Mouse (Mus musculus) hindbrain, embryonic 13.5 days (tissue): ENCODE results near the gene Gse1. TPM values are rescaled to one million over a fixed set of nuclear protein-coding genes. Genes with fewer than 3 reads are reported as not detected.

ENCODE experiments used
- ATAC-seq: fragments of 200-750 bp; cut with Nextera tagmentation; 2 replicates; pipeline ENCODE4 v1.8.0; 2017; ENCODE audit warnings: moderate TSS enrichment; ENCODE audit not compliant: low FRiP score
- H3K27ac ChIP-seq: fragments of 300-500 bp; sonication (generic); 2 replicates; pipeline ENCODE4 v1.5.1; 2015; ENCODE audit warnings: inconsistent platforms, mild to moderate bottlenecking, moderate library complexity
- H3K27me3 ChIP-seq: fragments of 300-500 bp; sonication (generic); 2 replicates; pipeline ENCODE4 v1.6.1; 2015; ENCODE audit warnings: mild to moderate bottlenecking, inconsistent platforms
- H3K36me3 ChIP-seq: fragments of 300-500 bp; sonication (generic); 2 replicates; pipeline ENCODE4 v1.6.1; 2015; ENCODE audit warnings: mild to moderate bottlenecking, inconsistent platforms
- H3K4me1 ChIP-seq: fragments of 300-500 bp; sonication (generic); replicated peaks from 2 replicates; pipeline ENCODE4 v1.6.1; 2015; ENCODE audit warnings: inconsistent platforms
- H3K4me2 ChIP-seq: fragments of 300-500 bp; sonication (generic); 2 replicates; pipeline ENCODE4 v1.6.1; 2015; ENCODE audit warnings: inconsistent platforms, mild to moderate bottlenecking, moderate library complexity
- H3K4me3 ChIP-seq: fragments of 300-500 bp; sonication (generic); 2 replicates; pipeline ENCODE4 v1.5.1; 2015; ENCODE audit warnings: mild to moderate bottlenecking, inconsistent platforms
- H3K9ac ChIP-seq: fragments of 300-500 bp; sonication (generic); 2 replicates; pipeline ENCODE4 v1.6.1; 2015; ENCODE audit warnings: mild to moderate bottlenecking, inconsistent platforms
- H3K9me3 ChIP-seq: fragments of 300-500 bp; sonication (generic); 2 replicates; pipeline ENCODE4 v1.6.1; 2016; ENCODE audit warnings: inconsistent platforms
- WGBS: fragments of 180-500 bp; shearing (Covaris S2); methylation state at CpG from one replicate; pipeline ENCODE4 v1.1.7; 2015; 5-methylcytosine and 5-hydroxymethylcytosine counted together
- polyA plus RNA-seq: library from polyadenylated mRNA; unstranded; fragments of >200 nt; fragmentation: Nextera tagmentation; extraction: Ambion mirVana; gene quantifications from 2 replicates; pipeline ENCODE4 v1.2.1, GENCODE M21; 2015

Gse1 gene
- polyA plus RNA-seq, 1 experiment from 2014 or later, result 22.1 TPM

DNA sequence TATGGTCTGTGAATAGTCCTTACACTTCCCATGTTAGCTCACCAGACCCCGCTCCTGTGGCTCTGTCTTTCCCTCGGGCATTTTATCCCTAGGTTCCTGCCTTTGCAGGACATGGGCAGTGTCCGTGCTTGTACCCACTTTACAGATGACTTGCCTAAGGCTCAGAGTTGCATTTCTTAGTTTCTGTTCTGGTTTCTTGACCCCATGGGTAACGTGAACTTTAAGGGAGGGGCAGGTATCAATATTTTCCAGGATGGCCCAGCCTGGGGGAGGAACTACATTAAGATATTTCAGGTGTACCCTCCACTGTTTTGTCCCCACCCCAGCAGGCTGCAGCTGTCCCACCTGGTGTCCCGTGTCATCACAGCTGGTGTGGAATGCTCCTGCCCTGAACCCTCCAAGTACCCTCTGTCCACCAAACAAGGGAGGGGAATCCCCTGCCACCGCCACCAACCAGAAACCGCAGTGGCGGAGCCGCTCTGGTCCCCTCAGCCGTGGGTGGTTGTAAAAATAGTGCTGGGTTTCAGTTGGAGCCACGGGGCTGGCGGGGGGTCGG is 36.2 kb downstream of the Gse1 start:
- H3K4me1 ChIP-seq, result peaks cover 72% of the 10 kb centered on the region
- no peak overlapping the region for H3K9ac ChIP-seq
- WGBS, result 27% methylated on average over 13 of the region's 13 CpGs
- peak overlapping the region; percentile 25; the same call in 1 of the 2 replicates for H3K4me2 ChIP-seq
- peaks cover 16% of the 10 kb centered on the region; the same call in 1 of the 2 replicates for H3K27me3 ChIP-seq
- peak; percentile 15 for ATAC-seq
- H3K9me3 ChIP-seq, result no peaks in the 10 kb centered on the region
- H3K27ac ChIP-seq, result peak overlapping the region; percentile 82
- no peak overlapping the region for H3K4me3 ChIP-seq
- H3K36me3 ChIP-seq, result no peaks in the 10 kb centered on the region

DNA sequence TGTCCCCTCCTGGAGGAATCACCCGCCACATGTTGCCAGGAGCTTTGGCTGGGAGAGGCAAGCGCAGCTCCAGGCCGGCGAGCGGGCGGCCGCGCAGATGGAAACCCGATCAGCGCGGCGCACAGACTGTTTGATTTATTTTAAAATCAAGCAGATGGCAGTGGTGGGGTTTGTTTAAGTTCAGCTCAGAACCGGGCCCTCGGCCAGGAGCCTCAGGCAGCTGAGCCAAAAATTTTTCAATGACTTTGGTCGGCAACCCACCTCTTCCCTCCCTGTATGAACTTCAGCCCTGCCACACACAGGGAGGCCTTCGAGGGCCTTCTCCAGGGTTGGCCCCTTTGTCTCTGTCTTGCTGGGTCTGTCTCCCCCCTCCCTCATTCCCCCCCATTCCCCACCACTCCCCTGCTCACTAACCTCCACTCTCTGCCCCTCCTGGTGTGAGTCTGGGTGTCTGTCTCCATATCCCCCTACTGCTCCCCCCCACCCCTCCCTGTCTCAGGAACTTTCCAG is 36.7 kb downstream of the Gse1 start:
- peak overlapping the region; percentile 82 for H3K27ac ChIP-seq
- peak overlapping the region; percentile 25; the same call in 1 of the 2 replicates for H3K4me2 ChIP-seq
- no peaks in the 10 kb centered on the region for H3K36me3 ChIP-seq
- H3K9me3 ChIP-seq, result no peaks in the 10 kb centered on the region
- WGBS, result 5% methylated on average over 16 of the region's 16 CpGs
- H3K9ac ChIP-seq, result no peak overlapping the region
- ATAC-seq, result peak; percentile 77
- H3K4me1 ChIP-seq, result peaks cover 75% of the 10 kb centered on the region
- no peak overlapping the region for H3K4me3 ChIP-seq
- peaks cover 16% of the 10 kb centered on the region; the same call in 1 of the 2 replicates for H3K27me3 ChIP-seq

DNA sequence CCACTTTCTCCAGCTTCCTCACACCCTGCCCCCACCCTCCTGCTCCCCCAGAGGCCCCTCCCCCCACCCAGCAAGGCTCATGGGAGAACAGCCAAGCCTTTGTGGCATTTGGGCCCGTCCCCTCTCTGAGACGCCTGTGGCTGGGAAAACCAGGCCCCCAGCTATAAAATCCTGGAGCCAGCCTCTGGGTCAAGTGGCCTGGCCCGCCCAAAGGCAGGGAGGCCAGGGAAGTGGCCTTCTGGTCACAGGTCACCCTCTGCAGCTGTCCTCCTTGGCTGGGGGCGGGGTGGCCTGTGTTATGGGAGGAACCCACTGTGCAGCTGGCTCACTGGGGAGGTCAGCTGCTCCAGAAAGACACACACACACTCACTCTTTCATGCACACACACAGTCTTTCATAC is 37.2 kb downstream of the Gse1 start:
- Histone ChIP-seq H3K4me3 (no peak overlapping the region), H3K9me3 (no peaks in the 10 kb centered on the region), H3K4me2 (no peak overlapping the region), H3K4me1 (peaks cover 76% of the 10 kb centered on the region), H3K9ac (no peak overlapping the region; the same call in 1 of the 2 replicates), H3K27ac (peak overlapping the region; percentile 82), H3K27me3 (peaks cover 16% of the 10 kb centered on the region; the same call in 1 of the 2 replicates), H3K36me3 (no peaks in the 10 kb centered on the region)
- ATAC-seq, result peak; percentile 40
- 4% methylated on average over 4 of the region's 4 CpGs for WGBS

DNA sequence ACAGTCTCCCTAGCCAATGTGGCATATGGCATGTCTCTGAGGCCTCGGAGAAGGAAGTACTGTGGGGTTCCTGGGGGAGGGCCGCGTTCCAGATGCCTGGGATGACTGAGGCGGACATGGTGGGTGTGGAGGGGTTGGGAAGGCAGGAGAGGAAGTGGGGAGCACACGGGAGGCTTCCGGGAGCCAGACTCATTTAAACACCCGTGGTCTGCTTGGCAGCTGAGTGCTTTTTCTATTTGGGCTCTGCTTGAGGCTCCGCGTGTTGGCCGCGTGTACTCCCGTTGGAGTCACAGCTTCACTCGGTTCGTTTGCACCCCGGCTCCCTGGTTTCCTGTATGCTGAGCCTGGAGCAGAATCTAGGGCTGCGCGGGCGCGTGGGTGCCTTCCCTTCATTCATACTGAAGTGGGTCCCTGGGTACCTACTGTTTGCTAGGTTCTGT is 40.3 kb downstream of the Gse1 start:
- Histone ChIP-seq H3K27me3 (peaks cover 5% of the 10 kb centered on the region; the same call in 1 of the 2 replicates), H3K9me3 (no peaks in the 10 kb centered on the region), H3K9ac (no peak overlapping the region), H3K27ac (peak overlapping the region; percentile 61), H3K4me2 (no peak overlapping the region), H3K36me3 (no peaks in the 10 kb centered on the region), H3K4me1 (peaks cover 67% of the 10 kb centered on the region), H3K4me3 (no peak overlapping the region)
- WGBS, result 69% methylated on average over 19 of the region's 19 CpGs
- ATAC-seq, result no peak

DNA sequence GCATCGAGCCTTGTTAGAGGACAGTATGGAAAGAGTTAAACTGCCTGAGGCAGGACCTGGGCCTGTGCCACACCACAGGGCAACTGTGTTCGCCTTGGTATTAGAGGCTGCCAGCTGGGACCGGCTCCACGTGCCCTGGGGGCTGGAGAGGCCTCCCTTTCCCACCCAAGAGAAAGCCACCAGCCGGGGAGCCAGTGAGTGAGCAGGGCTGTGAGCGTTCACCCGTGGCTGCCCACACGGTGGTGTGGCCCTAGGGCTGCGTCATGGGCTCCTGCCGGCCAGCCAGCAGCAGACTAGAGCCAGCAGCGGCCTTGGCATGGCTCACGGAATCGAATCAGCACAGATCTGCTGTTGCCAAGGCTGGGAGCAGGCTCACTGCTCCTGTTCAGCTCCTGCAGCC is 42.2 kb downstream of the Gse1 start:
- Histone ChIP-seq H3K27ac (peak overlapping the region; percentile 62), H3K36me3 (no peaks in the 10 kb centered on the region), H3K27me3 (0 out of 2 replicates have a peak, but pooled peaks cover 8% of the 10 kb centered on the region), H3K9ac (0 out of 2 replicates have a peak overlapping the region, but pooled peaks have one; percentile 24), H3K4me1 (peaks cover 56% of the 10 kb centered on the region), H3K9me3 (no peaks in the 10 kb centered on the region), H3K4me3 (no peak overlapping the region), H3K4me2 (no peak overlapping the region)
- 49% methylated on average over 13 of the region's 13 CpGs for WGBS
- peak; percentile 16; the same call in 1 of the 2 replicates for ATAC-seq

DNA sequence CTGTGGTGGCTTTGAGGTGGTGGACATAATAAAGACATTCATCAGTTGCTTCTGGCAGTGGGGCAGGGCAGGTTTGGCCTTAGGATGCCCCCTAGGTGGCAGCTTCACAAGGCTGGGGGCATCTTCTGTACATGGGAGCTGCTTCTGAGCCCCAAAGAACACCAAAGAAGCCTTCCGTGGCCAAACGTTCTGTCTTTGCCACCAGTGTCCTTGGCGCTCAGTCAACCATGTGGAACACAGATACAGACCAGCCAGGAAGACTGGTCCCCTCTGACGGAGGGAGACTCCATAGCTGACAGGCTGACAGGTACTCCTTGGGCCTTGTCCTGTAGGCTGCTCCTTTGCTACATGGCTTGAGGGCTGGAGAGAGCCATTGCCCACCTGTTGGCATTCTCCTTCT is 45.2 kb downstream of the Gse1 start:
- Histone ChIP-seq H3K36me3 (no peaks in the 10 kb centered on the region), H3K4me3 (no peak overlapping the region), H3K4me2 (no peak overlapping the region), H3K9ac (no peak overlapping the region), H3K27ac (no peak overlapping the region), H3K27me3 (peaks cover 24% of the 10 kb centered on the region), H3K4me1 (peaks cover 59% of the 10 kb centered on the region), H3K9me3 (no peaks in the 10 kb centered on the region)
- 87% methylated on average over 4 of the region's 4 CpGs for WGBS
- no peak for ATAC-seq

DNA sequence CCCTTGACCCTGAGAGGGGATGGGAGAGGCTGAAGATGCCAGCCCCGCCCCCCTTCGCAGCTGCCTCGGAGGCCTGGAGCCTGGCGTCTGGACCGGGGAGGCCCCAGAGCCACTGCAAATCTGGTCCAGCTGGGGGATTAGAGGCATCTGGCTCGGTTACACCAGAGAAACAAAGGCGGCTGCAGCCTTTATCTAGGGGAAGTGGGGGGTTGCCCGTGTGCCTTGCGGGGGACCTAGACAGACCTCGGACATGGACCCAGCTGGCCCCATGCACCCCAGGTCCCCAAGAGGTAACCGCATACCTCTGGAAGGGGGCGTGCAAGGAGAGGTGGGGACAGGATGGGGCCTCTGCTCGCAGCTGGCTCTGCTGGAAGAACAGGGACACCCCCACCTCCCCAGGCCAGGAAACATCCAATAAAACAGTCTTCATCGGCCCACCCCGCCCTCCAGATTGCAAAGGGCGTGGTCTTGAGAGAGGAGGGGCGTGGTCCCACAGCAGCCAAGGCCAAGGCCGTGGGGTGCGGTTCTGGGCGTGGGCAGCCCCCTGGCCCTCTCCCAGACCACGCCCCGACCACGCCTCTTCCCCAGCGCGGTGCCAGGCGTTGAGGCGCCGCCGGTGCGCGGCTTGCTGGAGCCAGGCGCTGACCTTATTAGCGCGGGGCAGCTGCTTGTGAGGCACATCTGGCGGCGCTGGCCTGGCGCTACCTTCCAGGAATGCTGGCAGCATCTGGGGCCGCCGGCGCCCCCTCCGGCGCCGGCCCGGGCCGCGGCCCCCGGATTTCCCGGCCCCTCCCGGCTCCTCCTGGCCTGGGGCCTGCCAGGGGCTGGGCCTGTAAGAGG is 48.0 kb downstream of the Gse1 start:
- H3K4me1 ChIP-seq, result peaks cover 45% of the 10 kb centered on the region
- H3K36me3 ChIP-seq, result no peaks in the 10 kb centered on the region
- peaks cover 37% of the 10 kb centered on the region for H3K27me3 ChIP-seq
- peak overlapping the region; percentile 35 for H3K4me3 ChIP-seq
- peak; percentile 62 for ATAC-seq
- H3K9ac ChIP-seq, result peak overlapping the region; percentile 70
- H3K27ac ChIP-seq, result peak overlapping the region; percentile 82
- 1% methylated on average over 49 of the region's 49 CpGs for WGBS
- no peaks in the 10 kb centered on the region for H3K9me3 ChIP-seq
- H3K4me2 ChIP-seq, result peak overlapping the region; percentile 66

DNA sequence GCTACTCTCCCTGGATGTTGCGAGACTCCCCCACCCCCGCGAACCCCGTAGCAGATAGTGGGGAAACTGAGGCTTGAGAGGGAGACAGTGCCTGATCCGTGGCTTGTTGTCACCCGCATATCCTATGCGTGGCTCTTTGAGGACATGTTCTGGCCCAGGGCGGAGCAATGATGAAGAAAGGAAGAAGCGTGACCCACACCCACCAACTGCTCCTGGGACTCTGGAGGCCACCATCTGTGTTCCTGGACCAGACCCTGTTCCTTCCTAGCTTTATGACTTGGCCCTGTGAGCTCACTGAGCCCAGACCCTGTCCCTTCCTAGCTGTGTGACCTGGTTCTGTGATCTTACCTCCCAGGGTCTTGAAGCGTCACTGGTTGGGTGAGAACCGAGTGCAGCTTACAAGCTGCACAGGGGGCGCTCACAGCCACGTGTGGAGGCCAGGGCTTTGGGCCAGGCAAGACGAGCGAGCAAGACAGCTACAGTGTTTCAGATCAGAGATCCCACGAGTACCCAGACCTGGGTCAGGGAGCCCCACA is 48.7 kb downstream of the Gse1 start:
- H3K4me2 ChIP-seq, result peak overlapping the region; percentile 66
- peak overlapping the region; percentile 70 for H3K9ac ChIP-seq
- H3K27ac ChIP-seq, result peak overlapping the region; percentile 82; the same call in 1 of the 2 replicates
- WGBS, result 11% methylated on average over 16 of the region's 16 CpGs
- H3K9me3 ChIP-seq, result no peaks in the 10 kb centered on the region
- H3K36me3 ChIP-seq, result no peaks in the 10 kb centered on the region
- H3K4me3 ChIP-seq, result peak overlapping the region; percentile 35
- peaks cover 50% of the 10 kb centered on the region for H3K4me1 ChIP-seq
- ATAC-seq, result 0 out of 2 replicates have a peak, but pooled peaks have one; percentile 4
- peaks cover 37% of the 10 kb centered on the region for H3K27me3 ChIP-seq

DNA sequence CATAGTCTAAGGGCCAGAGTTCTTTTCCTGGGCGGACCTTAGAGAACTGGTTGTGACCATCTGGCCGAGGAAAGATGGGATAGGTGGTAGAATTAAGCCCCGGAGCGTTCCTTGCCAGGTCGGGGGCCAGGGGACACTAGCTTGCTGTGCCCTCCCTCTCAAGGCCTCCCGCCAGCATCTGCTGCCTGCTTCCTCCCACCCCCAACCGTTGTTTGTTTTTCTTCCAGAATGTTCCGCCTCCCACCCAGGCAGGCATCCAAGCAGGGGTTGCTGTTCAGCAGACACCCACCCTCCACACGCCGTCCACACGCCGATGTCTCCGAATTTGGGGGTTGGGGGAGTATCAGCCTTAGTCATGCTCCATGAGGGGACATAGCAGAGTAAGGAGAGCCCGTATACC is 49.8 kb downstream of the Gse1 start:
- Histone ChIP-seq H3K4me2 (no peak overlapping the region), H3K36me3 (no peaks in the 10 kb centered on the region), H3K9me3 (no peaks in the 10 kb centered on the region), H3K27ac (no peak overlapping the region), H3K27me3 (peaks cover 37% of the 10 kb centered on the region), H3K4me1 (peaks cover 58% of the 10 kb centered on the region), H3K4me3 (no peak overlapping the region), H3K9ac (no peak overlapping the region)
- no peak for ATAC-seq
- WGBS, result 75% methylated on average over 14 of the region's 14 CpGs

DNA sequence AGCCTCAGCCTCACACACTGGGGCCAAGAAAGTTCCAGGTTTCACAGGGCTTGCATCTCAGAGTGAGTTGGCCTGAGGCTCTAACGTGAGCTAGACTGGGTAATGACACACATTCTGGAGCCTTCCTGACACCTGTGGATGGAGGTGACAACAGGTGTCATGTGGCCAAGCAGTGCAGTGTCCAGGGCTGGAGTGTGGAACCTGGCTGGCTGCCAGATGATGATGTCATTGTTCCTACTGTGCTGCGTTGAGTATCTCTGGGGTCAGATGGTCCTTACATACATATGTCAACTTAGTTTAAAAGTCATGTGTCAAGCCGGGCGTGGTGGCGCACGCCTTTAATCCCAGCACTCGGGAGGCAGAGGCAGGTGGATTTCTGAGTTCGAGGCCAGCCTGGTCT is 51.2 kb downstream of the Gse1 start:
- Histone ChIP-seq H3K27me3 (peaks cover 31% of the 10 kb centered on the region), H3K4me3 (no peak overlapping the region), H3K9ac (no peak overlapping the region), H3K36me3 (no peaks in the 10 kb centered on the region), H3K4me1 (peaks cover 72% of the 10 kb centered on the region), H3K27ac (no peak overlapping the region), H3K9me3 (no peaks in the 10 kb centered on the region), H3K4me2 (no peak overlapping the region)
- 91% methylated on average over 8 of the region's 8 CpGs for WGBS
- no peak for ATAC-seq

DNA sequence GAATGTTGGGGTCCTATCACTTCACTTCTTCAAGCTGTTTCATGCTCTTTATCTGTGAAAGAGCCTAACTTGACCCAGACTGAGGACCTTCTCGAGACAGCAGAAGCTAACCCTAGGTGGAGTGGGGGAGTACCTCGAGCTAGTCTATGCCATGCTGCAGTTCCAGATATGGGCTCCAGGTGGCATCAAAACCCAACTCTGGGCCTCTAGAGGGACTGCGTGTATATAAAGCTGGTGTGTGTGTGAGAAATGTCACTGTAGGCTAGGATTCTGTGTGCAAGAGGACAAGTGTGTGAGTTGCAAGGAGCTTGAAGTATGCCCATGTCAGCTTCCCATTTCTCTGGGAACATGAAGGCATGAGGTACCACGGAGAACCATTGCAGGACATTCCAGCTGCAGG is 53.2 kb downstream of the Gse1 start:
- Histone ChIP-seq H3K27ac (no peak overlapping the region), H3K9ac (0 out of 2 replicates have a peak overlapping the region, but pooled peaks have one; percentile 24), H3K27me3 (peaks cover 28% of the 10 kb centered on the region), H3K36me3 (no peaks in the 10 kb centered on the region), H3K4me2 (no peak overlapping the region), H3K4me1 (peaks cover 77% of the 10 kb centered on the region), H3K9me3 (no peaks in the 10 kb centered on the region), H3K4me3 (no peak overlapping the region)
- ATAC-seq, result peak; percentile 46; the same call in 1 of the 2 replicates
- 18% methylated on average over 4 of the region's 4 CpGs for WGBS

DNA sequence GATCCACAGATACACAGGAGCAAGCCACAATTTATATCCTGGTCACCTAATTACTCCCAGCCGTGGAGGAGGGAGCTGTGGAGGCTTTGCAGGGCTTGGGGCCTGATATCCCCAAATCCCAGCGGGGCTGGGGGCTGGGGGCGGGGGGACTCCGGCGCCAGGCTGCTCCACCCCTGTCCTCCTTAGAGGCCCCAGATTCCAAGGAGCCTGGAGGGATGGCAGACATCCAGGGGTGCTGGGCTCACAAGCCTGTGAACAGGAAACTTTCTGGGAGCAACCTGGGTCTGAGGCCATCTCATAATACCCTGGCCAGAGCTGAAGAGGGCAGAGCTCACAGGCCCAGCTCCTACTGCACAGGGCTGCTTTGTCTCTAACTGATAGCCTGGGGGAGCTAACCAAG is 54.2 kb downstream of the Gse1 start:
- Histone ChIP-seq H3K27ac (peak overlapping the region; percentile 18; the same call in 1 of the 2 replicates), H3K4me1 (peaks cover 69% of the 10 kb centered on the region)
- 37% methylated on average over 5 of the region's 5 CpGs for WGBS

More for the DNA sequence above, 54.2 kb downstream of the Gse1 start:
- no peak for ATAC-seq
- H3K9me3 ChIP-seq, result no peaks in the 10 kb centered on the region
- H3K27me3 ChIP-seq, result peaks cover 22% of the 10 kb centered on the region
- H3K36me3 ChIP-seq, result no peaks in the 10 kb centered on the region
- no peak overlapping the region for H3K4me3 ChIP-seq
- H3K4me2 ChIP-seq, result no peak overlapping the region
- peak overlapping the region; percentile 59 for H3K9ac ChIP-seq
